Mouse (Mus musculus): ENCODE measurements around the gene Clec2d.

Gene Clec2d

DNA sequence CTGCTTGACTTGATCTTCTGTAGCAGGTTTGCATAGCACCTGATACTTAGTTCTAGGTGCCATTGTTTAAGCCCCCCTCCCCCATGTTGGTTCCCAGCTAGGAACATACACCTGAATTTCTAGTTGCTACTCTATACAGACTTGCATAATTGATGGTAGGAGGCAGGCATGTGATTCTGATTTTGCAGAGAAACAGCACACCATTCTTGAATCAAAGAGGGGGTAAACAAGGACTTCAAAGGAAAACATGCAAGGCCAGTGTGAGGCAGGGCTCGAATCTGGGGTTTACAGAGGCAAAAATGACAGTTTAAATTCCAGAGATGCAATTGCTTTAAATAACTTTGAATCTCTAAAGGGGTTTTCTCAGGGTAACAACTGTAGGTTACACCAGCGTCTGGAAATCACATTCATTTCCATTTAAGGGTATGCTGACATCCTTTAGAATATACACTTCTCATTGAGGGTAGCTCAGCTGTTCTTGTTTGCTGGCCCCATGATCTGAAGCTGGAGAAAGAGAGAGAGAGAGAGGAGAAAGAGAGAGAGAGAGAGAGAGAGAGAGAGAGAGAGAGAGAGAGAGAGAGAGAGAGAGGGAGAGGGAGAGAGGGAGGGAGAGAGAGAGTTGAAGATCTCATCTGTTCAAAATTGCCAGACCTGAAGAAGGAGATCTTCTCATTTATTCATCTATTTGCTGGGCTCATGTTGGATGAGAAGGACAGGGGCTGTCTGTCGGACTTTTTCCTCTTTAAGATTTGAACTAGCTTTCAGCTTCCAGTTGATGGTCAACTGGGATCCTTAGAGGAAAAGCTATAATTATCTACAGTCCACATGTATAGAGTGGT lies 48.7 kb downstream of the Clec2d start:
- no peak for DNase-seq

DNA sequence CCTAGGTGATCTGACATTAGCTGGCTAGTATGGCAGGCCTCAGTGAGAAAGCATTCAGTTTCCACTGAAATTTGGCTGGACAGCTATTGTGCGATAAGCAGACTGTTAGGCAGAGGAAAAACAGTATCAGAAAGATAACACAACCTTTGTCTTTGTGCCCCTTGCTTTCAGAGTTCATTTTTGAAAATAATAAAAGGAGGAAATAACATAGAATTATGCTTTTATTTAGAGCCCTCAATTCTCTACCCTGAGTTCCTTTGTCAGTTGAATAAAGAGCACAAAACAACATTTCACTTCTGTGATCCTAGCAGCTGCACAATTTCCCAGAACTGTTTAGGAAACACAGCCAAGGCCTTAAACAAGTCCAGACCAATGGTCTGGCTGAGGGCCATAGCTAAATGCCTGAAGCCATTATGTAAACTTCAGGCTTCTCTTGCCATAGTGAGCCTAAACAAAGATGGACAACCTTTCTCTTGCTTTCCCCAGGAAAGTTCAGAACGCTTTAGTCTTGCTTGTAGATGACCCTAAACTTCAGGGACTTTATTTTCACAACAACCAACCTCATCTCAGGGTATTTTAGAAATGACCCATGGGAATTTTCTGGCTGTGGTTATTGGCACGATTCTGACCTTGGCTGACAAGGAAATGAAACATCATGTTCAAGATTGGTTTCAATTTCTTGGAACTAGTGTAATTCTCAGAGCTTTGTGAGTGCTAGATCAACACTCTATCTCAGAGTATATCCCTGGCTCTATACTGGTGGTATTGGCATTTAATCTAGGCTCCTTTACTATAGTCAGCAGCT lies 49.6 kb downstream of the Clec2d start:
- DNase-seq = no peak

DNA sequence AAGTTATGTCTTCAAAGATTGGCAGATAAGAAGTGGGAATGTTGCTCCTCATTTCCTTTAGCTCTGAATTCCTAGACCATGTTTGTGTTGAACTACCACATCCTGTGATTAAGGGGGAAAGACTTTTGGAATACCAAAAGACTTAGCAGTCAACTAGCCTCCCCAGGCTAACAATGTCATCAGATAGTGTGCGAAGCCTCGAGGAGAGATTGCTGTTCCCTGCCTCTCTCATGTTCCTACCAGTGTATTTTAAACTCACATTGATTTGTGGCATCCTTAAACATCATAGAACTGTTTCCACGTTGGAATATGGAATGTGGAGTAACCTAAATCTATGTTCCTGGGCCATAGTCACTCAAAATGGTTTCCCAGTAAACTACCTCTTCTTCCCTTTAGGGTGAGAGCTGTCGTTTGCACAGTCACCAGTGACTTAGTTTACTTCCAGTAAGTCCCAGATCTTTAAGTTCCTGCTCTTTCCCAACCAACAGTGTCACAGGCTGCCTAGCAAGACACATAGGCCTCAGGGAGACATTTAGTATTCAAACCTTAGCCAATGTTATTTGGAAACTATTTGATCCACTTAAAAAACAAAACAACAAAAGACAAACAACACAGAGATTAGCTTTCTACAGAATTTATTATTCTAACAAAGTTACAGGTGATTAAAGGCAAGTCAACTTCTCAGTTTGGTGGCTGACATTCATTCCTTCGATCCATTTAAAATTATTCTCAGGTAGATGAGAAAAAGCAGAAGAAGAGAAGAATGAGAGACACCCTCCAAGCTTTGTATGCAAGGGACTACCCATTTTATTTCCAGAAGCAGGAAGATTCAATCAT lies 51.8 kb downstream of the Clec2d start:
- DNase-seq = no peak

DNA sequence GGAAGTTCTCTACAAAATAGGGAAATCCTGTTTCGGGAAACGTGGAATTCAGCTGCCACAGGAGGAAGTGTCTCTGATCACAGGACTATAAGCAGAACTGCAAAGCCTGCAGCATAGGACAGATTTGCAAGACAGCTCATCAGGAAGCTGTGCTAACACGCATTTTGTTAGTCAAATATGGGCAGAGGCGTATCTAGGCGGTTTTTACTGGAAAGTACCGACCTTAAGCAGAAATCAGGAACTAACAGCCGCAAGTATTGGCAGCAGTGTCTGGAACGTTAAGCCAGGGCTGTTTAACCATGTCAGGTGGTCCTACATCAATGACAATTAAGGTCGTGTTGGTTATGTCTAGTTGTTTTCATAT lies 52.4 kb downstream of the Clec2d start:
- no peak for DNase-seq

DNA sequence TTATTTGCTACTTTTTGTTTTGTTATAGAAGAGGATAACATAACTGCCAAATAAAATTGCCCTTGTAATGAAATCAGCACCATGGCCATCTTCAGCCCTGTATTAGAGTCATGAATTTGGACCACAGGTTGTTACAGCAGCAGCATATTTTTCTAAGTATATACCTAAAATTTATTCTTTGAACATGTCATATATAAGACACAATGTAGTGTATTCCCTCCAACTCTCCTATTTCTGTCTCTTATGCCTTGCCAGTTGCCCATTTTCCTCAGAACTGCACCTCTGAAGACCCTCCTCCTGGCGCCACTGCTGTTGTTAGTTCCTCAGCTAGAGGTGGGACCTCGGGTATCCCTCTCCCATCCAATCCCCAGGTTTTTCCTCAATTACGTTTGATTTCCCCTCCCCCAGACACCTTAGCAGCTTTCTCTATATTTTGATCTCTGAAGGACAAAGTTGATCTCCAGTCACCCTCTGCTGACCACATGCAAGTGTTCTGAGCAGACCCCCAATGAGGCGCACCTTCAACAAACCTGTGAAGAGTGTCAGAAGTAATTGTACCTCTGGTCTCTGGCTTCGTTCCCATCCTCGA lies 53.0 kb downstream of the Clec2d start:
- no peak for DNase-seq

DNA sequence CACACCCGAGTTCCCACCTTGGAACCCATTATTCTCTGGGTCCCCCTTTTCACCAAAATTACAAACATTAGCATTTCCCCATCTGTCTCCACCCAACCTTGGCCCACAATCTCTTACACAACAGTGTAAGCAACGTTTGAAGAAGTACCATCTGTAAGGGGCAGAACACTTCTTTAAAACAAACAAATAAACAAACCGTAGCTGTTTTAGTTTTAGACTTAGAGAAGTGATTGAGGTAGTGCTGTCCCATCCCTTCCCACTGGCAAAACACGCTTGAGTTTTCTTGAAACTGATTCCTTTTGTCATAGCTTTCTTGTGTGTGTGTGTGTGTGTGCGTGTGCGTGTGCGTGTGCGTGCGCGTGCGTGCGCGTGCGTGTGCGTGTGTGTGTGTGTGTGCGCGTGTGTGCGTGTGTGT lies 53.5 kb downstream of the Clec2d start:
- DNase-seq = no peak

DNA sequence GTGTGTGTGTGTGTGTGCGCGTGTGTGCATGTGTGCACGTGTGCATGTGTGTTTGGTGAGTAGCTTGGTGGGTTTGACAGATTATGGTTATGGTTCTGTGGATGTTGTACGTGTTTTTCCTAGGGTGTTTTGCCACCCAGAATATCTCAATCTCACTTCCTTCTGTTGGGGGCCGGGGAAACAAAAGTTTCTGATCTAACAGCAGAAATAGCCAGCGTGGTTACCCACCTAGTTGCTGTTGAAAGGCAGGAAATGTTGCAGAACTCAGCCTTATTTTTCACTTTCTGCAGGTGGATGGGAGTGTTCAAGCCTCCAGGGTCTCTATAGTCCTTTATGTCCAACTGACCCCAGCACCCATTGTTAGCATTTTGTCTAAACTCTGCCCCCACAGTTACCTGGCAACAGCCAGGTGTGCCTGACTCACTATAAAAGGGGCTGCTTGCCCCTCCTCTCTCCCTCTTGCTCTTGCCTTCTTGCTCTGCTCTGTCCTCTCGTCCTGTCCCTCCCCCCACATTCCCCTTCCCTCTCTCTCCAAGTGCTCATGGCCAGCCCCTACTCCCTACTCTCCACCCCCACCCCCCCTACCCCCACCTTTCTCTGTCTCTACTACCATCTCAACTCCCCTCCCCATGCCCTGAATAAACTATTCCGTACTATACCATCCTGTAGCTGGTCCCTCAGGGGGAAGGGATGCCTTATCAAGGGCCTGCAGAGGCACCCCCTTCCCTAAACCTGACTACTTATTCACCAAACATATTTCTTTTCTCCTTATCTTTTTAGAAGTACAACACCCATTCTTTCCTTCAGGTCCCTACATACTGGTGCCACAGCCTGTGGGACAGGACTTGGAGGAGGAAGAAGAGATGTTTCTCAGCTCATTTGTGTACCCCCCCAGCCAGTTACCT lies 54.3 kb downstream of the Clec2d start:
- DNase-seq = no peak

DNA sequence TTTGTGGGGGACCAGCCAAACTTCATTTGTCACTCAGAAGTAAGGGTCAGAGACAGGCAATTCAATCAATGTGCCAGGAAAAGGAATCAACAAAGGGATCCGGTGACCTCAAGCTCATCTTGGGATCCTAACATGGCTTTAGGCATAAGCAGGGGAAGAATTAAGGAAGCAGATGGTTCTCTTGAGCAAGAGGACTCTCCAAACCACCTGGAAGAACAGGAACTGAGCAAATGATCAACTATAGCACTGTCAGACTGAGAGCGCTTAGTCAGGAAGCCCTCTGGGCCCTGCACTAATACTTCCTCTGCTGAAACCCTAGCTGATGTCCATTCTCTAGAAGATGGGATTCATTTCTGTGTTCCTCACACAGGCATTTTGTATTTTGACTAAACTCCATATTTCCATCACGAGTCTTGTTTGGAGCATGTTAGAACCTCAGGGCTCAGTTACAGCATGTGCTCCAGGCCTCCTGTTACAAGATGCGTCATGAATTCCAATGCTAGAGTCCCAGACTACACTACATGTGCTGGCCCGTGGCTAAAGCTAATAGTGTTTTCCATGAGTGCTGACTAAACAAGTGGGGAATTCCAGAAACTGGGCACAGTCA lies 55.5 kb downstream of the Clec2d start:
- DNase-seq = no peak
